Mouse (Mus musculus) olfactory bulb, adult 2 months (tissue): ENCODE data around the gene Anks1.

Experiments
- CTCF ChIP-seq: fragments of 200-500 bp; IDR thresholded peaks from 2 replicates; pipeline ENCODE4 v1.5.1; 2012; ENCODE audit warnings: low read depth, mild to moderate bottlenecking, low read length, moderate library complexity; ENCODE audit not compliant: insufficient read depth
- POLR2A ChIP-seq: fragments of 200-500 bp; IDR thresholded peaks from 2 replicates; pipeline ENCODE4 v1.6.1; 2012; ENCODE audit warnings: mild to moderate bottlenecking, low read depth, low read length, moderate library complexity; ENCODE audit not compliant: insufficient read depth

DNA sequence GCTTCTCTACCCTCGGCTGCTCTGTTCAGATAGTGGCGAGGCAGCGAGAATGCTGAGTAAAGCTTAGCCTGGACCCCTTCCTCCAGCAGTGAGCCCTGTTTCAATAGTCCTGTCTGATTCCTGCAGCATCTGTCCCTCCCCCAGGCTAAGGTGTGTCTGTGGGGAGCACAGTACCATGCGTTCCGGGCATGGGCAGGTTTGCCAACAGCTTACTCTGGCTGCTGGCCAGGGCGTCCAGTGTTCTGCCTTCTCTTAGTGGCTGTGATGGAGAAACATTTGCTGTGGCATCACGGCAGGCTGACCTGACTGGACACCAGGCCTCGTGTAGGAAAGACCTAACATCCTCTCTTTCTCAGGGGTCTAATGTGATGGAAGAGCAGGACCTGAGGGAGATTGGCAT, 141.1 kb downstream of the Anks1 start:
- no peak for TF ChIP-seq CTCF
- TF ChIP-seq POLR2A: no peak
